Mouse (Mus musculus) mature B cell (primary cell): ENCODE data around the gene Clic1.

Source experiments
- in situ Hi-C: fragments of 300-500 bp; cut with MboI; formaldehyde crosslinking; loops from 2 replicates; pipeline ENCODE4 v1.14.3; 2019

The Clic1 gene

GRCm38 (mm10) chr17:35088825-35089644, 39.3 kb downstream of the Clic1 start, which contains the start of gene Abhd16a:
Abhd16a (plus strand) TSS chr17:35089263.
- in situ Hi-C loops = no loop called here

DNA sequence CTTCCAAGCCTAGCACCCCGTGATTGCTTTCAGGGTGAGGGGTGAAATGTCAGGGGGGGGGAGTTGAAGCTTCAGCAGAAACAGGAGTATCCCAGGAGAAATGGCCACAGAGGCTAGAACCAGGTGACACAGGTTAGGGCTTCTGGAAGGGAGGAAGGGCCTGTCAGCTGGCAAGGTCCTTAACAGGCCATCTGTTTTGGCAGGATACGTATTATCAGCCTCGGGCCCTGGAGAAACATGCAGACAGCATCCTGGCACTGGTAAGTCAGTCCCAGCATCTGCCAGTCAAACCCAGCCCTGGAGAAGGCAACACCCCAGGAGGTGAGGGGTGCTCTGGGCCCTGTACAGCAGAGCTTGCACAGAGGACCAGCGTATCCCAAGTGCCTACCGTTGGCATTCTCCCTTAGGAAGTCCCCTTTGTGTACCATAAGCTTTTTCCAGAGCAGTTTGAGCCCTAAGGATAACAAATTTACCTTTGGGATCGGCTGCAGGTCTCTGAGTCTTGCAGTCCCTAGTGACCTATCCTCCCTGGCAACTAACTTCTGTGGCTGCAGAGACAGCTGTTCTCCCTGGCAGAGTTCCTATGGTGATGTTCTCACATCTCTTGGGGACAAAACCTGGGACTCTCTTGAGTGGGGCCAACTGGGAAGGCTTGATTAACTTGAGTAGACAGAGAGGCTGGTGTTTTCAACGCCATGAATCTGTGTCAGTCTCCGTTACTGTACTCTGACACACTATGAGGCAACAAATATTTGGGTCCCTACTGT, 40.6 kb downstream of the Clic1 start:
- in situ Hi-C loops = no loop called here

GRCm38 (mm10) chr17:35092403-35093198, 42.8 kb downstream of the Clic1 start:
- in situ Hi-C loops = no loop called here

DNA sequence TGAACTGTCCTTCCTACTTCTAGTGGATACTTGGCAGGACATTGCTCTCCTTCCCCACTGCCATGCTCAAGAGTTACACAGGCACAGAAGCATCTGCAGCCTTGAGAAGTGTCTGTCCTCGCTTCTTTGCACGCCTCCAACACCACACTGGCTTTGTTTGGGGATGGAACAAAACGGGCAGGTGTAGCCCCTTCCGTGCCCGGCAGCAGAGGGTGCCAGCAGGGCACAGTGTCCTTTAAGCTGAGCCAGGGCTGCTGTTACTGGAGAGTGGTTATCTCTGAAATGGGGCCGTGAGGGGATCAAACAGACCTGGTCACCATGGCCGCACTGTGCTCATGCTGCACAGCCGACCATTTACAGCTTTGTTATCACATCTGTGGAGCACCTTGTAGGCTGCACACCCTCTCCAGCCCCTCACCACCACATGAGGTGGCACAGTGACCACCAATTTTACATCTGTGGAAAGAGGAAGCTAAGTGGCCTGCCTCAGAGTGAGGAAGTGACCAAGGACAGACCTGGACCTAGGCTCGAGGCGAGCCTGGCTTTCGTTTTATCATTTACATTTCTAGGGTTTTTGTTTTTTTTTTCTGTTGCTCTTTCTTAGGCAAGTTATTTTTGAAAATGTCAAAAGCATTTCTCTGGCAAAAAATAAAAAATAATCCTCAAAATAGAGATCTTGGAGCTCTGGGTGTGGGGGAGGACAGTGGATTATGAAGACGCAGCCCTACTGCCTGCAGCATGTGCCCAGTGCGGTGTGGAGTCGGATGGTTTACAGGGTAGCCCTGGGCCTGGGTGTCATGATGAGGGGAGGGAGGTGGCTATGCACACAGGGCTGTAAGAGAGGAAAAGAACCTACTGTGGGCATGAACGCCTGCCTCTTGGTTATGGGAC, 45.0 kb downstream of the Clic1 start:
- in situ Hi-C loops = no loop called here

DNA sequence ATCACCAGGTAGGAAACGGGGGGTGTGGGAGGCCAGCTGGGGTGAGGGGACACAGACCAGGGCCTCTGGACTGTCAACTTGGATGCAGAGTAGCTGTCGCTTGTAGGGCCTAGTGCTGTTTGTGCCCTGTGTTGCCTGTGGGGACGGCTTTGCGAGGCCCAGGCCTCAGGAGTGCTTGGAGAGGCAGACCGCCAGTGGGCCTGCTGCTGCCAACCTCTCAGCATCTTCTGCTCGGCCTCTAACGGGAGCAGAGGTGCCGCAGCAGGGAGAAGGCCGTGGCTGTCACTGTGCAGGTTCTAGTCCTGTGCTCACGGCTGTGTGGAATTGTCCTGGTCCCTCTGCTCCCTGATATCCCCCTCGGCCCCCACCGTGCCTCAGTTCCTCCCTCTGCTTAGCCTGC, 46.8 kb downstream of the Clic1 start:
- in situ Hi-C loops = no loop called here

GRCm38 (mm10) chr17:35097164-35097655, 47.4 kb downstream of the Clic1 start:
- in situ Hi-C loops = no loop called here

- in situ Hi-C loops = no loop called here
Measured at GRCm38 (mm10) chr17:35100196-35100765, 50.5 kb downstream of the Clic1 start.

DNA sequence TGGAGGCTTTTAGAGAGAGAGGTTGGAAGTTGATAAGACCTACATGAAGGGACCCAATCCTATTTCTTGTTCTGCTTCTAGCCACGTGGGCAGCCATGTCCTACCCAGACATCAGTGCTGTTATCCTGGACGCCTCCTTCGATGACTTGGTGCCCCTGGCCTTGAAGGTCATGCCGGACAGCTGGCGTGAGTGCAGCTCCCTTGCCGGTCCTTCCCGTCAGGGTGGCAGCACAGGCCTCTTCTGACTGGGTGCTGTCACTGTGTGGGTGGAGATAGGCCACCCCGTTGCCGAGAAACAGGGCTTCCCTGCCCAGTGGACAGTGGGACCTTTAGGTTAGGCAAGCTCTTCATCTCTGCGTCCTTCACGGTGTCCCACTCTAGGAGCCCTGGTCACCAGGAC, 51.4 kb downstream of the Clic1 start:
- in situ Hi-C loops = no loop called here

DNA sequence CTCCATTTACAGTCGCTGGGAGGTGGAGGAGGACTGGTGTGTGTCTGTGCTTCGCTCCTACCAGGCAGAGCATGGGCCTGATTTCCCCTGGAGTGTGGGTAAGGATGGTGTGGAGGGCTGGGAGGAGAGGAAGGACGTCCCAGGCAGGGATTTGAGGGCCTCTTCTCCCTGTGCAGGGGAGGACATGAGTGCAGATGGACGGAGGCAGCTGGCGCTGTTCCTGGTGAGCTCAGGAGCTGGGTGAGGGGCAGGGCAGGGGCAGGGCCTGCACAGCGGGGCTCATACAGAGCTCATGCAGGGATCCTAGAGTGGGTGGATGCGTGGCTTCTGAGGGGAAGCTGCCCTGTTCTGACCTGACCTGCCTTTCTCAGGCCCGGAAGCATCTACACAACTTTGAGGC, 52.5 kb downstream of the Clic1 start:
- in situ Hi-C loops = no loop called here

DNA sequence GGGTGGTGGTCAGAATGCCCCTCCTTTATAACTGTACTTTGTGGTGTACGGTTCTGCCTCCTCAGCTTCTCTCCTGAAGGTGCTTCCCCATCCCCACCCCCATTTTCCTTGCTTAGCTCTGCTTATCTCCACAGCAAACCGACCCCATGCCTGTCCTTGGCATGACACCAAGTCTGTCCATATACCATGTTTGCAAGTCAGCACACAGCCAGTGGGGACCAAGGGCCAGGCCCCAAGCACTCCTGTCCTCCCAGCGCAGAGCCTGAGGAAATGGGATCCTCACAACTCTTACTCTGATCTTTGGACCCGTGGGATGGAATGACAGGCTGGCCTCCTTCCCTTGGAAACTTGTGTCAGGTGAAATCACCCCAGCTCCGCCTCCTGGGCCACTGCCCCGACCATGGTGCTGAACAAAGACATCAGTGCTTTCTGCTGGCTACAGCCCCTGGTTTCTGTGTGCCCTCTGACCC, 53.5 kb downstream of the Clic1 start:
- in situ Hi-C loops = no loop called here

DNA sequence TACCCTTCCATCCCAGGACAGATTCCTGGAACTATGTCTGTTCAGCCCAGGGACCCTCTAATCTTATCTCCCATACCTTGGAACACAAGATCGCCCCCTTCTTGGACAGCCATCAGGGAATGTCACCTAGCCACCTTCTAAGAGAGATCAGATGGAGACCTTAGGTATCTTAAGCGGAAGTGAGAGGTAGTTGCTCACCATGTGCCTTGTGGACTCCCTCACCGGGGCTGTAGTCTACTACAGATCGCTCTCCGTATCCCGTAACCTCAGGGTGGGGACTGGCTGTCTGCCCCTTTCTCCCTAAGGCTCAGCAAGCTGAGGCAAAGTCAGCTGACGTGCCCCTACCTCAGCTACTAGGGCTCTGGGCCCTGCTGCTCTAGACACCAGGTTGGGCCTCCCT, 54.3 kb downstream of the Clic1 start:
- in situ Hi-C loops = no loop called here

- in situ Hi-C loops = no loop called here
Measured at GRCm38 (mm10) chr17:35104754-35105153, 55.0 kb downstream of the Clic1 start.

DNA sequence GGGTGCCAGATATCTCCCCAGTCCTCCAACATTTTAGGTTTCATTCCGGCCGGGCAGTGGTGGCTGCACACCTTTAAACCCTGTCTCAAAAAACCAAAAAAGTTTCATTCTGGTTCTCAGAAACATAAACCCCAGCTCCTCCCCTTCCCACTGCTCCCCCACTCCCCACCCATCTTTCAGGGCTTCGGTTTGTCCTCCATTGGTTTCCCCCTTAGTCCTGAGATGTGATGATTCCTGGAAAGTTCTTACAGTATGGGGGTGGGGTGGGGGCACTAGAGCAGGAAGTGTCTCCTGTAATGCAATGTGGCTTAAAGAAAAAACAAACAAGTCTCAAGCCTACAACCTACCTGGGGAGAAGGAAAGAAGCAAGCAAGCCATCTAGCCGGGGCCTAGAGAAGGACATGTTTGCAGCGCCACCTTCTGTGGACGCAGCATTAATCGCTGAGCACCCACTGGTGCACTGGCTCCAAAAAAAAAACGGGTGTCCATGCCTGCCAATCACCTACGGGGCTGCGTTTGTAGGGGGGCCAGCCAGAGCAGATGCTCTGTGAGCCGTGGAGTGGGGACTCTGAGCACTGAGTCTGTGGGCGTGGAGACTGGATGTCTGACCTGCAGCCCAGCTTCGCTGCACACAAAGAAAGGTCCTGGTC, 56.1 kb downstream of the Clic1 start:
- in situ Hi-C loops = no loop called here

- in situ Hi-C loops = no loop called here
Measured at GRCm38 (mm10) chr17:35106522-35106921, 56.8 kb downstream of the Clic1 start.

GRCm38 (mm10) chr17:35108097-35108496, 58.3 kb downstream of the Clic1 start, which contains the start of gene Ly6g5c:
Ly6g5c (plus strand) TSS chr17:35108279.
- in situ Hi-C loops = no loop called here
